Mouse (Mus musculus) thymus, adult 2 months (tissue): Measurements from ENCODE around the gene Syne1. TPM values are rescaled to one million over a fixed set of nuclear protein-coding genes. Genes with fewer than 3 reads are reported as not detected.

Source experiments
- DNase-seq: peaks from one replicate; pipeline ENCODE4 v3.0.0; 2021
- H3K27ac ChIP-seq: fragments of 200-500 bp; 2 replicates; pipeline ENCODE4 v1.5.1; 2012; ENCODE audit warnings: low read length, control low read depth; ENCODE audit not compliant: control insufficient read depth, insufficient read depth
- H3K27me3 ChIP-seq: fragments of 200-500 bp; 2 replicates; pipeline ENCODE4 v1.6.1; 2012; ENCODE audit warnings: mild to moderate bottlenecking, low read length, moderate library complexity, mixed read lengths; ENCODE audit not compliant: control insufficient read depth, insufficient read depth
- H3K36me3 ChIP-seq: fragments of 200-500 bp; 2 replicates; pipeline ENCODE4 v1.6.1; 2012; ENCODE audit warnings: mild to moderate bottlenecking, low read length, moderate library complexity; ENCODE audit not compliant: control insufficient read depth, insufficient read depth
- H3K4me1 ChIP-seq: fragments of 200-500 bp; replicated peaks from 2 replicates; pipeline ENCODE4 v1.6.1; 2012; ENCODE audit warnings: low read length; ENCODE audit not compliant: control insufficient read depth, insufficient read depth
- H3K4me3 ChIP-seq: fragments of 200-500 bp; 2 replicates; pipeline ENCODE4 v1.5.1; 2012; ENCODE audit warnings: mild to moderate bottlenecking, low read length, control low read depth, moderate library complexity; ENCODE audit not compliant: control insufficient read depth, insufficient read depth
- CTCF ChIP-seq: fragments of 200-500 bp; IDR thresholded peaks from 2 replicates; pipeline ENCODE4 v1.5.1; 2012; ENCODE audit warnings: mild to moderate bottlenecking, control low read depth, low read length, moderate library complexity, borderline replicate concordance; ENCODE audit not compliant: control insufficient read depth, poor library complexity, insufficient read depth; ENCODE audit errors: extremely low read depth
- POLR2A ChIP-seq: fragments of 200-500 bp; IDR thresholded peaks from 2 replicates; pipeline ENCODE4 v1.6.1; 2012; ENCODE audit warnings: mild to moderate bottlenecking, low read length, control low read depth, moderate library complexity; ENCODE audit not compliant: control insufficient read depth, poor library complexity, insufficient read depth; ENCODE audit errors: extremely low read depth
- WGBS: fragments of 180-500 bp; shearing (Covaris S2); methylation state at CpG from one replicate; pipeline ENCODE4 v1.1.7; 2018; 5-methylcytosine and 5-hydroxymethylcytosine counted together
- polyA plus RNA-seq: library from polyadenylated mRNA; depleted of rRNA; stranded (reverse); fragments of >200 nt; gene quantifications from 2 replicates; pipeline ENCODE4 v1.2.3, GENCODE M21; 2012

Gene Syne1
- polyA plus RNA-seq, 1 experiment: 33.5 TPM

DNA sequence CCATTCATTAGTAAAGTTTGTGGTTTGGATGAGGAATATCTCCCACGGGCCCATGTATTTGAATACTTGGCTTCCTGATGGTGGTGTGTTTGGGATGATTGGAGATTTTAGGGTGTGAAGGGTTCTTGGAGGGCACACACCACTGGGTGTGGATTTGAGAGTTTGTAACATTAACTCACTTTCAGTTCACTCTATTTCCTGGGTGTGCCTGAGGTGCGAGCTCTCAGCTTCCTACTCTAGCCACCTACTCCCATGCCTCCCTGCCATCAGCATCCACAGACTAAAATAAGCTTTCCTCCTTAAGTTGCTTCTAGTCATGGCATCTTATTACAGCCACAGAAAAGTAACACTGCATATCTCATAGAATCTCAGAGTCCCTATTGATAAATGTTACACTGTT lies 101.3 kb downstream of the Syne1 start:
- no peak overlapping the region for H3K4me3 ChIP-seq
- TF ChIP-seq CTCF (no peak), POLR2A (no peak)
- DNase-seq: no peak
- no peak overlapping the region for H3K27ac ChIP-seq
- H3K4me1 ChIP-seq: peaks cover 2% of the 10 kb centered on the region
- H3K36me3 ChIP-seq: no peaks in the 10 kb centered on the region
- no peaks in the 10 kb centered on the region for H3K27me3 ChIP-seq
- WGBS: 95% methylated on average over 2 of the region's 2 CpGs

- Histone ChIP-seq H3K4me1 (peaks cover 2% of the 10 kb centered on the region), H3K27ac (no peak overlapping the region), H3K27me3 (no peaks in the 10 kb centered on the region), H3K4me3 (no peak overlapping the region), H3K36me3 (no peaks in the 10 kb centered on the region)
- TF ChIP-seq CTCF: no peak
- no peak for TF ChIP-seq POLR2A
- DNase-seq: peak; percentile 27
- WGBS: 30% methylated on average over 4 of the region's 4 CpGs
Measured at GRCm38 (mm10) chr10:5447950-5448716, 103.1 kb downstream of the Syne1 start.

DNA sequence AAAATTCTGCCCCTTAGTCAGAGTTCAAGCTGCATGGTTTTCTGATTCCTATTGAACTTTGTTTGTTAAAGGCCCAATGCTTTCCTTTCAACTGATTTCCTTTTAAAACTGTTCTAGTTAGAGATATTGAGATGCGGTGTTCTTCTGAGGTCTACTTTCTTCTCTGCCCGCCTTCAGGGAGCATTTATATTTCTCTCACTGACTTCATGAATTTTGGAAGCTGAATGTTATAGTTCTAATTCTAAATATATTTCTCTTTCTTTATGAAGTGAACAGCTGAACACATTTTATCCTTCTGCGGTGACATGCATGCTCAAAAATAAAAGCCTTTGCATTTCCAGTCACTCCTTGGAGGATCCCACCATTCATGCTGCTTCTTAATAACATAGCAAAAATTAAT lies 106.0 kb downstream of the Syne1 start:
- H3K27me3 ChIP-seq: no peaks in the 10 kb centered on the region
- H3K27ac ChIP-seq: no peak overlapping the region
- no peak overlapping the region for H3K4me3 ChIP-seq
- no peak for TF ChIP-seq POLR2A
- TF ChIP-seq CTCF: no peak
- H3K36me3 ChIP-seq: no peaks in the 10 kb centered on the region
- WGBS: 98% methylated on average over 3 of the region's 3 CpGs
- H3K4me1 ChIP-seq: peaks cover 2% of the 10 kb centered on the region
- no peak for DNase-seq

- Histone ChIP-seq H3K4me1 (peaks cover 2% of the 10 kb centered on the region), H3K27ac (no peak overlapping the region), H3K27me3 (no peaks in the 10 kb centered on the region), H3K36me3 (no peaks in the 10 kb centered on the region), H3K4me3 (no peak overlapping the region)
- DNase-seq: no peak
- TF ChIP-seq CTCF (no peak), POLR2A (no peak)
- WGBS: 93% methylated on average over 2 of the region's 2 CpGs
Measured at GRCm38 (mm10) chr10:5443020-5443419, 108.3 kb downstream of the Syne1 start.

DNA sequence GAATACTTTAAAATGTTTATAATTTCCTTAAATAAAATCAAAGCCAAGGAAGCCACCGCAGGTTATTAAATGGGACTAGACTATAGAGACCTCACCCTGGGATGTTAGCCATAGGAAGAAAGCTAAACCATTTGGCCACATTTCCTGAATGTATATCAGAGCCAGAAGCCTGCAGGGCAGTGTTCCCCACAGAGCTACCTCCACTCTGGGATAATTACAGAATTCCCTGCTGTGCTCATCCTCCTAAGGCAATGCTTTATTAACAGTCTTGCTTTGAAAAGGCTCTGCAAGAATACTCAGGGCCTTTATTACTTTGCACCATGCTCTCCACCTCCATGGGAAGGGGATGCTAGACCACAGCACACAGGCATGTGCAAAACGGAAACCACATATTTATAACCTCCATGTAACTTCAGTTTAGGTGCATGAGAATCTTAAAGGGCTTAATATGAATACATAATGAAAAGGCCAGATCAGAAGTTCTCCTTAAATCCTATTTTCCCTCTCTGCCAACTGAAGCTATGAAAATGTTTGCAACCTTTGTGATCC lies 111.4 kb downstream of the Syne1 start:
- no peak for TF ChIP-seq CTCF
- no peak for TF ChIP-seq POLR2A

DNA sequence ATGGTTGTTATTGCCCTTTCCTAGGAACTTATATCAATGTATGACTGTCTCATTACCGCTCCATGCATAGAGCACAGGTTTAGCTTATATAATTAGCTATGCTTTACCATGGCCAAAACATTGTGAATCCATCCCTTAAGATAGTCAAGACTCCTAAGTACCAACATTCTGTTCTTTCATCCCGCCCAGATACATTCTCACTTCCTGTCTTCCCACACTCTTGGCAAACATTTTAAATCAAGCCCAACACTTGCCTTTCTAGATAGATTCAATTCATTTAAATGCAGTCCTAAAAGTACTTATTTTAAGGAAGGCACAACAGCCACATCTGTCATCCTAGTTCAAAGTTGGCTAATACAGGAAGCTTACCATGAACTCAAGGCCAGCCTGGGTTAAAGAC lies 113.5 kb downstream of the Syne1 start:
- no peak for DNase-seq
- TF ChIP-seq POLR2A: no peak
- TF ChIP-seq CTCF: no peak
- Histone ChIP-seq H3K27ac (no peak overlapping the region), H3K27me3 (no peaks in the 10 kb centered on the region), H3K4me3 (no peak overlapping the region), H3K36me3 (no peaks in the 10 kb centered on the region), H3K4me1 (no peaks in the 10 kb centered on the region)
- WGBS: 96% methylated on average over 2 of the region's 2 CpGs

More for the DNA sequence above, 111.4 kb downstream of the Syne1 start:
- no peaks in the 10 kb centered on the region for H3K4me1 ChIP-seq
- WGBS: 43% methylated on average over 2 of the region's 2 CpGs
- H3K27me3 ChIP-seq: no peaks in the 10 kb centered on the region
- H3K27ac ChIP-seq: no peak overlapping the region
- no peak for DNase-seq
- no peak overlapping the region for H3K4me3 ChIP-seq
- no peaks in the 10 kb centered on the region for H3K36me3 ChIP-seq
